Mouse (Mus musculus): ENCODE data around the gene Ddx25. TPM values are rescaled to one million over a fixed set of nuclear protein-coding genes. Genes with fewer than 3 reads are reported as not detected.
A peak's percentile ranks its signal among the peaks of the same experiment; 100 is the strongest.

Gene Ddx25
- total and polyA plus RNA-seq, 3 experiments, result 0.33 to 0.85 (median 0.44) TPM

DNA sequence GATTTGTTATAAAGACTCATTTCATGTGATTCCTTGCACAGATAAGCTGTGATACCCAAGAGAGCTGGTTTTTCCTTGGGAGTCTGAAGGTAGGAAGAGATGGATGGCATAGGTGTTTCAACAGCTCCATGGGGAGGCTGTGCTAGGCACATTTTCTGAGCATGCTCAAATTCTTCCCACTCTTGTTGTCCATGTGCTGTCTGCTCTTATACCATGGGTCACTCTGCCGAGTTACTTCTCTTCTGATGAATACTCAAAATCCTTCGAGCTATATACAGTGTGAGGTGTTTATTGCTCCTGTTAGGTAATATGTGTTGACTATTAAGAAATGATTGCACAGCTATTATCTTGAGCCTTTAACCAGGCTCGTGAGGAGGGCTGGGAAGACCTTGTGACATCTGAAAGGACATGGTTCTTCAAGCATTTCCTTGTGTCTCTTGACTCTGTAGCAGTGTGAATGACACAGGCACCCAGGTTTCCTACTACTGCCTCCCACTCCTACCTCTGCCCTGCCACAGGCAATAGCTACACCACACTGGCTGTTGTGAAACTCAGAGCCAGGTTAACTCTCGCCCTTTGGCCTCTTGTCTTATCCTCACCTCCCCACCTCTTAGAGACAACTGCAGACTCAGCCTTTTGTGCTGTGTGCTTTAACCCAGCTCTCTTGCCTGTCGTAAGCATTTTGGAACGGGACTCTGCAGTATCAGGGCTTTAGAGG lies 37.5 kb downstream of the Ddx25 start:
- dilution Hi-C loops (cut with MboI; ENCODE audit: extremely low pct_ligation_motif_present, extremely low pct_unique_long_range_greater_than_20kb, low sequenced_read_pairs), result no loop called here

DNA sequence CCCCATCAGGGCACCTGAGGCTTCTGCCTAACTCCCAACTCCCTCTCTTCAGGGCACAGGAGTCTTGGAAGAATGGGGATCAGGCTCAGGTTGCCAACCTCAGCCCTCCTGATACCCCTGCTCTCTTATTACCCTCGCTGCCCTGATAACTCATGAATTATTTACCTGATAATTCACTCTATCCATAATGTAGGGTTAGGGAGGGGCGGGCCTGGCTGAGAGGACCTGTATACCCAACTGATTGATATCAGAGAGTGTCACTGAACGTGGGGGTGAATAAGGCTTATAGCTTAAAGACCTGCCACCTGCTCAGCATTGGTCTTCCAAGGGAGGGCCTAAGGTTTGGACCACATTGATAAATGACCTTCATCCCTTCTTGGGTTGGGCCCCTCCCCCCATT lies 40.2 kb downstream of the Ddx25 start, which contains the start of gene Gm1113:
TSS of gene Gm1113 (minus strand) at position 101 of the 400 bp plus-strand sequence.
- no peak for DNase-seq (ENCODE audit: extremely low read depth)
- H3K79me2 ChIP-seq (replicated peaks; ENCODE audit: control insufficient read depth, extremely low read depth, insufficient read depth, poor library complexity, severe bottlenecking), result no peaks in the 10 kb centered on the region
- no peak within 1 kb of the TSS for H3K4me3 ChIP-seq (replicated peaks in 1 of 3; ENCODE audit: low read depth in 2 of 3, low read length in 2 of 3, poor library complexity in 1 of 3)
- H3K36me3 ChIP-seq (replicated peaks in 1 of 2; ENCODE audit: control insufficient read depth in 1 of 2, insufficient read depth in 1 of 2, low read length in 1 of 2), result no peaks in the 10 kb centered on the region
- no peak within 1 kb of the TSS for H3K4me2 ChIP-seq (ENCODE audit: insufficient read depth, low read depth, poor library complexity, severe bottlenecking)
- H3K4me1 ChIP-seq (ENCODE audit: control insufficient read depth in 1 of 2, insufficient read depth in 2 of 2), result no peaks in the 10 kb centered on the region
- H3K9ac ChIP-seq (ENCODE audit: insufficient read depth, low read depth), result no peak within 1 kb of the TSS
- TF ChIP-seq TCF12 (IDR thresholded peaks at IDR 0.05; ENCODE audit: low read depth, low read length) (no peak), ZNF384 (IDR thresholded peaks at IDR 0.05; ENCODE audit: low read depth, low read length) (no peak), JUND (conservative IDR thresholded peaks at IDR 0.05; ENCODE audit: low read depth, low read length) (no peak), MAFK (IDR thresholded peaks at IDR 0.05; ENCODE audit: insufficient replicate concordance, low read length) (no peak), EP300 (IDR thresholded peaks at IDR 0.05; ENCODE audit: low read length) (no peak), POLR2AphosphoS2 (IDR thresholded peaks at IDR 0.05; ENCODE audit: low read depth, low read length) (no peak), CHD2 (IDR thresholded peaks at IDR 0.05; ENCODE audit: low read length) (no peak), GABPA (IDR thresholded peaks at IDR 0.05; ENCODE audit: insufficient replicate concordance, low read depth, low read length) (no peak), SIN3A (IDR thresholded peaks at IDR 0.05; ENCODE audit: low read length) (no peak)
- in situ Hi-C loops (cut with MboI; ENCODE audit: low pct_ligation_motif_present, low pct_unique_long_range_greater_than_20kb, low sequenced_read_pairs), result no loop called here
- dilution Hi-C loops (cut with MboI; ENCODE audit: extremely low pct_ligation_motif_present, extremely low pct_unique_long_range_greater_than_20kb, low sequenced_read_pairs), result no loop called here
- no peaks in the 10 kb centered on the region for H3K9me3 ChIP-seq (replicated peaks; ENCODE audit: low read length)
- H3K27ac ChIP-seq (ENCODE audit: insufficient read depth, low read depth), result no peak within 1 kb of the TSS
- H3K27me3 ChIP-seq (replicated peaks), result no peaks in the 10 kb centered on the region

More for the DNA sequence above, 37.5 kb downstream of the Ddx25 start:
- no peak for DNase-seq (ENCODE audit: extremely low read depth)
- Histone ChIP-seq H3K27me3 (replicated peaks) (no peaks in the 10 kb centered on the region), H3K4me1 (ENCODE audit: control insufficient read depth in 1 of 2, insufficient read depth in 2 of 2) (peaks cover 0 to 3% of the 10 kb centered on the region in 2 experiments; a peak in 1 of 4 replicates), H3K79me2 (replicated peaks; ENCODE audit: control insufficient read depth, extremely low read depth, insufficient read depth, poor library complexity, severe bottlenecking) (no peaks in the 10 kb centered on the region), H3K27ac (ENCODE audit: insufficient read depth, low read depth) (no peak overlapping the region), H3K9me3 (replicated peaks; ENCODE audit: low read length) (no peaks in the 10 kb centered on the region), H3K4me2 (ENCODE audit: insufficient read depth, low read depth, poor library complexity, severe bottlenecking) (no peak overlapping the region), H3K4me3 (replicated peaks in 1 of 3; ENCODE audit: low read depth in 2 of 3, low read length in 2 of 3, poor library complexity in 1 of 3) (no peak overlapping the region), H3K36me3 (replicated peaks in 1 of 2; ENCODE audit: control insufficient read depth in 1 of 2, insufficient read depth in 1 of 2, low read length in 1 of 2) (no peaks in the 10 kb centered on the region), H3K9ac (ENCODE audit: insufficient read depth, low read depth) (no peak overlapping the region)
- in situ Hi-C loops (cut with MboI; ENCODE audit: low pct_ligation_motif_present, low pct_unique_long_range_greater_than_20kb, low sequenced_read_pairs), result no loop called here
- TF ChIP-seq MAFK (IDR thresholded peaks at IDR 0.05; ENCODE audit: insufficient replicate concordance, low read length) (peak; percentile 9; the same call in 1 of the 2 replicates), ETS1 (conservative IDR thresholded peaks at IDR 0.05; ENCODE audit: low read depth, low read length) (no peak)

- Histone ChIP-seq H3K4me3 (replicated peaks in 1 of 3; ENCODE audit: low read depth in 2 of 3, low read length in 2 of 3, poor library complexity in 1 of 3) (no peak overlapping the region), H3K27ac (ENCODE audit: insufficient read depth, low read depth) (no peak overlapping the region), H3K79me2 (replicated peaks; ENCODE audit: control insufficient read depth, extremely low read depth, insufficient read depth, poor library complexity, severe bottlenecking) (no peaks in the 10 kb centered on the region), H3K27me3 (replicated peaks) (peaks cover 5% of the 10 kb centered on the region), H3K9ac (ENCODE audit: insufficient read depth, low read depth) (no peak overlapping the region), H3K4me1 (ENCODE audit: control insufficient read depth in 1 of 2, insufficient read depth in 2 of 2) (no peaks in the 10 kb centered on the region), H3K4me2 (ENCODE audit: insufficient read depth, low read depth, poor library complexity, severe bottlenecking) (no peak overlapping the region), H3K36me3 (replicated peaks in 1 of 2; ENCODE audit: control insufficient read depth in 1 of 2, insufficient read depth in 1 of 2, low read length in 1 of 2) (no peaks in the 10 kb centered on the region), H3K9me3 (replicated peaks; ENCODE audit: low read length) (no peaks in the 10 kb centered on the region)
- TF ChIP-seq EP300 (IDR thresholded peaks at IDR 0.05; ENCODE audit: low read length) (no peak), GABPA (IDR thresholded peaks at IDR 0.05; ENCODE audit: insufficient replicate concordance, low read depth, low read length) (no peak), JUND (conservative IDR thresholded peaks at IDR 0.05; ENCODE audit: low read depth, low read length) (no peak)
- no peak for DNase-seq (ENCODE audit: extremely low read depth)
- dilution Hi-C loops (cut with MboI; ENCODE audit: extremely low pct_ligation_motif_present, extremely low pct_unique_long_range_greater_than_20kb, low sequenced_read_pairs) (no loop called here), in situ Hi-C loops (cut with MboI; ENCODE audit: low pct_ligation_motif_present, low pct_unique_long_range_greater_than_20kb, low sequenced_read_pairs) (no loop called here)
Measured at GRCm38 (mm10) chr9:35516711-35517110, 41.6 kb downstream of the Ddx25 start.
